Mouse (Mus musculus) megakaryocyte-erythroid progenitor cell, adult 5-6 weeks (primary cell): ENCODE data around the gene Snx32. TPM values are rescaled to one million over a fixed set of nuclear protein-coding genes. Genes with fewer than 3 reads are reported as not detected.
A peak's percentile ranks its signal among the peaks of the same experiment; 100 is the strongest.
"Not testable (repeated sequence)": the region's sequence is repeated elsewhere in the genome, so short reads cannot be mapped to it uniquely, and the experiment has no call there.

Source experiments
- ATAC-seq: replicated peaks from 2 replicates; pipeline ENCODE4 v1.8.0; 2016; ENCODE audit warnings: mild to moderate bottlenecking, inconsistent platforms; ENCODE audit not compliant: severe bottlenecking, poor library complexity, low FRiP score, low TSS enrichment
- total RNA-seq, 2 experiments: library from RNA; stranded (forward) in 1 of 2; stranded (reverse) in 1 of 2; fragments of 200-1000, 215-1000 nt in 1 of 2; fragments of >200 nt in 1 of 2; fragmentation: Nextera tagmentation in 1 of 2; gene quantifications; 2 replicates each; pipeline ENCODE4 v1.2.3; 2014 to 2017

Snx32 gene
- total RNA-seq, 2 experiments from 2014 or later = 4.6 to 6.6 TPM

DNA sequence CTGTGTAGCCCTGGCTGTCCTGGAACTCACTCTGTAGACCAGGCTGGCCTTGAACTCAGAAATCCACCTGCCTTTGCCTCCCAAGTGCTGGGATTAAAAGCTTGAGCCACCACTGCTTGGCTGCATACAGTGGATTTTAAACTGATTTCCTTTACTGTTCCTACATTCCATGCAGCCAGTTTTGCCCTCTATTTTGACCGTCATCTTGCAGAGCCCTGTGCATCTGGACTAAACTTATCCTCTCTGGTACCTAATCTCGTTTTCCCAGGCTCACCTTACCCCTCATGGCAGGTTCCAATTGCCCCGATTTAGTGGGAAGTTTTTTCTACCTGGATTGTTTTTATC, 2.6 kb upstream of the Snx32 start:
- ATAC-seq = no peak

DNA sequence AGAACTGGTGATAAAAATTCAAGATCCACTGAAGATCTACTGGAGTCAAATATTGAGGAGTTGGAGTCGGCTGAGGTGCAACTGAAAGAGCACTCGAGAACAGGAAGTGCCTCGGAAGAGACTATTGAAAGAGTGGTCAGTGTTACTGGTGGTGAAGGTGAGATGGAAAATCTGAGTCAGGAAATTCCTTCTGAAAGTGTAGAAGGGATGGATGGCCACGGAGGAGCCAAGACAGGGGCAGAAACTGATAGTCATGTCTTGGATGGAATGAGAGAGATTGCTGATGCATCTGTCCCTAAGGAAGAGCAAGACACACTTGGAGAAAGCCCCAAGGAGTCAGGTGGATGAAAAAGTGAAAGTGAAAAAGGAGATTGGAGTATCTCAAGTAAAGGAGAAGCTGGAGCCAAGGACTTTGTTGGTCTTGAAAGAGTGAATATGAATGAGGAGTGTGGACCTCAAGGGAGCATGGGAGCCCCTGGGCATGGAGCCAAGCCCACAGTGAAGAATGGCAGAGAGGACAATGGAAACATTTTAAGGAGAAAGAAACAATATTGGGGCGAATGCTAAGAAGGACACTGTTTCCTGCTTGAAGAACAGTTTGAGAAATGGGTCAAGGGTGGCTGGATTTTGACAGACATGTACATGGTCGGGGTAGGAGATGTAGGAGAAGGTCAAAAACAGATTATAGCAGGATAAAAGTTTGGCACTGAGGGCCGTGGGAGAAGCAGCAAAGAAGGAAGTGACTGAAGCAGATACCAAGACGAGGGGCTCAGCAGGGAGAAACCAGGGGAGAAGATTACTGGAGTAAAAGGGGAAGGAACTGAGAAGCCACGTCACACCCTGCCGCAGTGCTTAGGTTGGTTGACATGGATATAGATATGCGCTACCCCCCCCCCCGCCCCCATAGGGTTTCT, 2.0 kb upstream of the Snx32 start:
- no peak for ATAC-seq

DNA sequence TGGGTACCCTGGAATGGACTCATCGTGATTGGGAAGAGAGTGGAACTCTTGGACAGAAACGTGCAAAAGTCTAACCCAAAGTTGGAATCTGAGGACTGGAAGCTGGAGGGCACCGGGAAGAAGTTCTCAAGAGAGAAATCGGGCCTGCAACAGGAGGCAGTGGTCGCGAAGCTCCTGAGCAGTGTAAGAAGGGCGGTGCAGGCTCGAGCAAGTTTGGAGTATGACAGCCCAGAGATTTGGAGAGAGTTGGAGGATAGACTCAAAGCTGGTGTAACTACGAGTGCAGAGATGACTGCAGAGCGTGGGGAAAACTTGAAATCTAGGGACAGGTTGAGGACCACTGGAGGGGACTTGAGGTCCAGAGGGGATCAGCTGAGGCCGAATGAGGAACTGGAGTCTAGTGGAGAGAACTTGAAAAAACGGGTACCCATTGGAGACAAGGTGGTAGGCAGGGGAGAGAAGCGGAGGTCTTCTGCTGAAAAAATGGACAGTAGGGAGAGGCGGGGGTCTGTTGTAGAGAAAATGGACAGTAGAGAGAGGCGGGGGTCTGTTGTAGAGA, 815 bp upstream of the Snx32 start:
- ATAC-seq = no peak

DNA sequence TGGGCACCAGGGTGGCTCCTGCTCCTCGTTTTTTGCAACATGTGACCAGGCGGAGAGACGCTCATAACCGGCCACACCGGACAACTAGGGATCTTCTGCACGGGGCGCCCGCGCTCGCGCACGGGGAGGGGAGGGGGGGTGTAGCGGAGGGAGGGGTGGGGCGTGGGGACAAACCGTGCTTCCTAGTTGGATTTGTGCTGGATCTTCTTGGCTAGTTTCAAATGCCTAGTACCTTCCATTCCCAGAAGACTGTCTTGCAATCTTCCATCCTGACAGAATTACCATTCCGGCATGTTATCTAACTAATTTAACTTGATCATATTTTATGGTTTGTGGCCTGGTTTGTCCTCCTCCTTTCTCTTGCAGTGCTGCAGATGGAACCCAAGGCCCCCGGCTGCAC, 6.7 kb downstream of the Snx32 start, which contains the start of gene 1700020D05Rik:
1700020D05Rik (minus strand) TSS at position 101 of the 400 bp plus-strand sequence.
- no peak for ATAC-seq

DNA sequence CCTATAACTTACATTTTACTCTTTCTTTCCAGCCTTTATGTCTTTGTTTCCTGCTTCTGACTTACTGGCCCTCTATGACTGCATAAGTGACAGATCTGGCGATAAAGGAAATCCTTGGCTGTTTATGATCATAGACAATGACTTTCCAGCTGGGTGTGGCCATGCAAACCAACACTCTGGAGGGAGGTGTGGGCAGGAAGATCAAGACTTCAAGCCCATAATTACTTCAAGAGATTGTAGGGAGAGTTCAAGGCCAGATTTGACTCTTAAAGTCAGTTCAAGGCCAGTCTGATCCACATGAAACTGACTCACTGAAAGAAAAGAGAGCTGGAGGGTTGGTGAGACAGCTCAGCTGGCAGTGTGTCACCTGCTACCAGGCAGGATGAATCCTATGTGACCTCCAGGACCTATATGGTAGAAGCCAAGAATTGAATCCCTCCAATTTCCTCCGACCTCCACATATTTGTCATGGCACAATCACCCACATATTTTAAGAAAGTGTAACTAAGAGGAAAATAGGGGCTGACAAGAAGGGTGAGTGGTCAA, 9.9 kb downstream of the Snx32 start:
- no peak for ATAC-seq

DNA sequence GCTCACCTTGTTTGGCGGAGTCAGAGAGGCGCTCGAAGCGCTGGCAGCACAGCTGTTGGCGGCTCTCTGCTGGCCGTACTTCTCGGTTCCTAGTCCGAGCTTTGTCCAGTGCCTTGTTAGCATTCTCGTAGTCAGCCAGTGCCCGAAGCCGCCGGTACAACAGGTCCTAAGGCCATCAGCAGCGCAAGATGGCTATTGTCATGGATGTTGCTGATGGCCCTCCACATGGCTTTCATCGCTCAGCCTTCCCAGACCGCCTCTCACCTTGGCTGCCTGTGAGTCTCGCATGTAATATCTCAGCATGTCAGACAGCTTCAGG, 14.3 kb downstream of the Snx32 start:
- ATAC-seq = no peak

DNA sequence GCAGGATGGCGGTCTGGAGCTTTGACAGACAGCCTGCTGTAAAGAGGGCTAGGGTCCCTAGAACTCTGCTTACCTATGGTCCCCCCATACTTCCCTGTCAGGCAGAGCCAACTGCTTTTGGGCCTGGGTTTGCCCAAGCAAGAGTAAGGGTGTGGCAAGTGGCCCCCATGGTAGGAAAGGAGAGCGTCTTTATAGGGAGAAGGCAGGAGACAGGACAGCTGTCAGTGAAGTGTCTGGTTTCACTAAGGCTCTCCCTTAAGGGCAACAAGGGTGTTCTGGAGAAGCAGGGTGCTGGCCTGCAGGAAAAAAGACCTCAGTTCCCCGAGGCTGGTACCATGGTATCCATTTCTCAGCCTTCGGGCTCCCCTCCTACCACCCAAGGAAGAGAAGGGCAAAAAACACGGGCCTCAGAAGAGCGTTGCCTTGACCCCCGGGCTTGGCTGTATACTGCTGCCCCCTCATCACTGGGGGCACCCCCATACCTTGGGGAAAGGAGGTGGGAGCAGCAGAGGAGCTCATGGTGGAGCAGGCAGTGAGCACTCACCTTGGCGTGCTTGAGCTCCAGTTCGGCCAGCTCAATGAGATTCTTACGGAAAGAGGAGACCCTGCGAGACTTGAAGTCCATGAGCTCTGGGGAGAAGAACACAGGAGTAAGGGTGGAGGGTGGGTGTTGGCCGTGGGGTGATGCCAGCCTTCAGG, 14.8 kb downstream of the Snx32 start:
- no peak for ATAC-seq

DNA sequence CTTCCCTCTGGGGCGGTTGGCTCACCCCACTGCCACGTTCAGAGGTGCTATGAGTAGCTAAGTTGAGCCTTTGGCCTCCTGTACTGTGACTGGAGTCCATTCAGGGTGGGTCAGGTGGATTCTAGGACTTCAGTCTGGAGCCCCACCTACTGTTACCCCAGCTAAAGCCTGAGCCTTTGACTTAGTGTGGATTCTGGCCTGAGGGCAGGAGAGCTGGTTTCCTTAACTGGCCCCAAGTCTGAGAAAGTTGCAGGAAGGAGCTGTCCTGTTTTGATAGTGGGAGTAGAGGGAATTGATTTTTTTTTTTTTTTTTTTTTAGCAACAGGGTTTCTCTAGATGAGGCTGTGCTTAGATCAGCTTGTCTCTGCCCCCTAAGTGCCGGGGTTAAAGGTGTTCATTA, 16.0 kb downstream of the Snx32 start:
- ATAC-seq = no peak

DNA sequence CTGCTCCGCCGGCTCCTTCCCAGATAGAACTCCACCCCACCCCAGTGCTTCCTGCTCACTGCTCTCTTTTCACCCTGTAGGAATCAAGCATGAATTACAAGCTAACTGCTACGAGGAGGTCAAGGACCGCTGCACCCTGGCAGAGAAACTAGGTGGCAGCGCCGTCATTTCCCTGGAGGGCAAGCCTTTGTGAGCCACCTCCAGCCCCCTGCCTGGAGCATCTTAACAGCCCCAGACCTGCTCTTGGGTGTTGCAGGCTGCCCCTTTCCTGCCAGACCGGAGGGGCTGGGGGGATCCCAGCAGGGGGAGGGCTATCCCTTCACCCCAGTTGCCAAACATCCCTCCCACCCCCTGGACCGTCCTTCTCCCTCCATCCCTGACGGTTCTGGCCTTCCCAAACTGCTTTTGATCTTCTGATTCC, 17.0 kb downstream of the Snx32 start:
- not testable (repeated sequence) for ATAC-seq

DNA sequence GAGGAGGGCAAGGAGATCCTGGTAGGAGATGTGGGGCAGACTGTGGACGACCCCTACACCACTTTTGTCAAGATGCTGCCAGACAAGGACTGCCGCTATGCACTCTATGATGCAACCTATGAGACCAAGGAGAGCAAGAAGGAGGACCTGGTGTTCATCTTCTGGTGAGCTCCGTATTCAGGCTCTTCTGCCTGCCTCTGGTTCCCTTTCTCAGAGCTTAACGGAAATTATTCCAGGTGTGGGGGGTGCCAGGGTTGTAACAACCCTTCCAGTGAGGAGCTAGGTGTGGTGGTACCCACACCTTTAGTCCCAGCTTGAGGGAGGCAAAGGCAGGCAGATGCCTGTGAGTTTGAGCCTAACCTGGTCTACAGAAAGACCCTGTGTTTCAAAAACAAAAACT, 17.7 kb downstream of the Snx32 start:
- ATAC-seq = no peak

DNA sequence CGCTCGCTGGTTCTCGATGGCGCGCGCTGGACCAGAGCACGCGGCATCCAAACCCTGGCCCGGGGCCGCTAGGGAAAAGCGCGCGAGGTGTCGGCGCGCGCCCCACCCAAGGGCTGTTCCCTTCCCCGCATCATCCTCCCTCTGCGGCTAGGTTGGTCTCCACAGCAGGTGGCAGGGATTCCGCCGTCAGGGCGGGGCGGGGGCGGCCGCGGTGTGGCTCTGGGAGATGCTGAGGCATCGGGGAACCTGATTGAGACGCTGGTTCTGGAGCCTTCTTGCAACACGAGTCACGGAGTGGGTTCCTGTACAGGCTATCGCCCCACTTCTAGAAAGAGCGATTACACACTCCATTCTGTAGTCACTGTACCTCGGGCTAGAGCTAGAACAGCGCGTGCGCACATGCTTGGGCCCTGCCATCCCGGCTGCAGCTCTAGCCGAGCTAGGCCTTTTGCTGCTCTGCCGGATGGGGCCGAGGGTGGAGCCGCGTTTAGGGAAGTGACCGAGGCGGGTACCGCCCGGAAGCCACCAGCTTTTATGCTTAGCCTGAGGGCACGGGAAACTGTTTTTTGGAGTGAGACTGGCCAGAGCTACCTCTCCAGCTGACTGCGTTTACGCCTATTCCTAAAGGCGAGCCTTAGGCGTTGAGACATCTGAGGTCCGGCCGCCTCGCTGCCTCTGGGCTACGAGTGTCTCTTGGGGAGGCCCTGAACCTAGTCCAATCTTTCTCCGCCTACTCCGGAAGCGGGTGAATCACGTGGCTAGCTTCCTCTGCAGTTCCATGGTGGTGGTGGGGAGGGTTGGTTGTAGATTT, 19.2 kb downstream of the Snx32 start:
- peak; percentile 27 for ATAC-seq

DNA sequence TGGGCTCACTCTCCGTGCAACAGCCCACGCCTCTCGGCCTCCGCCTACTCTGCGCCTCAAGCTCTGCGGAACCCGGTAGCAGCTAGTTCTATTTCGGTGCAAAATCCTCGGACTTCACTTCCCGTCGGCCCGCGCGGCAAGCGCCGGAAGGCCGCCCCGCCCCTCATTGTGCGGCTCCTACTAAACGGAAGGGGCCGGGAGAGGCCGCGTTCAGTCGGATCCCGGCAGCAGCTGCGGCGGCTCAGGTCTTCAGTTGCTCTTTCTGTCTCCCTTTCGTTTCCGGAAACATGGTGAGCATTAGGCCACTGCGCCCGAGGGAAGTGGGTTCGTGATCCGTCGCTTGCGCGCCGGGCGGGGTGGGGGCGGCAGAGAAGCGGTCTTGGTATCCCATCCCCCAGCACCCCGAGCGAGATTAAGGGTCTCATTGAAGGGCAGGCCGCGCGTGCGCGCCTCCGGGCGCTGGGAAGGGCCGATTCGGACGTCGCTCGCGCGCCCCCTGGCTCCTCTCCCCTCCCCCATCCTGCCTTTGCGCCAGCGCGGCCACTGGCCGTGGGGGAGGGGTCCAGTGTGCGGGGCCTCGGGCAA, 19.9 kb downstream of the Snx32 start, which contains the start of gene Cfl1:
Cfl1 (plus strand) TSS at position 143 of the 585 bp plus-strand sequence.
- peak; percentile 51 for ATAC-seq

DNA sequence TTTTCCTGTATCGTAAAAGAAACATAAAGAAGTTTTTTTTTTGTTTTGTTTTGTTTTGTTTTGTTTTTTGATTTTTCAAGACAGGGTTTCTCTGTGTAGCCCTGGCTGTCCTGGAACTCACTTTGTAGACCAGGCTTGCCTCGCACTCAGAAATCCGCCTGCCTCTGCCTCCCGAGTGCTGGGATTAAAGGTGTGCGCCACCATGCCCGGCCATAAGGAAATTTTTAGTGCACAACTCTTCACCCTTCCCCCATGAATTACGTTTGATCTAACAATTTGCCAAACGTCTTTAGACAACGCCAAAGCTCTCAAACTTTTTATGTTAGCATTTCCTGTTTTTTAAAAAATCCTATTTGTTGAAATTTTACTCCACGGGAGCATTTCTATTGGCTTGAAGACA, 20.6 kb downstream of the Snx32 start:
- not testable (repeated sequence) for ATAC-seq

DNA sequence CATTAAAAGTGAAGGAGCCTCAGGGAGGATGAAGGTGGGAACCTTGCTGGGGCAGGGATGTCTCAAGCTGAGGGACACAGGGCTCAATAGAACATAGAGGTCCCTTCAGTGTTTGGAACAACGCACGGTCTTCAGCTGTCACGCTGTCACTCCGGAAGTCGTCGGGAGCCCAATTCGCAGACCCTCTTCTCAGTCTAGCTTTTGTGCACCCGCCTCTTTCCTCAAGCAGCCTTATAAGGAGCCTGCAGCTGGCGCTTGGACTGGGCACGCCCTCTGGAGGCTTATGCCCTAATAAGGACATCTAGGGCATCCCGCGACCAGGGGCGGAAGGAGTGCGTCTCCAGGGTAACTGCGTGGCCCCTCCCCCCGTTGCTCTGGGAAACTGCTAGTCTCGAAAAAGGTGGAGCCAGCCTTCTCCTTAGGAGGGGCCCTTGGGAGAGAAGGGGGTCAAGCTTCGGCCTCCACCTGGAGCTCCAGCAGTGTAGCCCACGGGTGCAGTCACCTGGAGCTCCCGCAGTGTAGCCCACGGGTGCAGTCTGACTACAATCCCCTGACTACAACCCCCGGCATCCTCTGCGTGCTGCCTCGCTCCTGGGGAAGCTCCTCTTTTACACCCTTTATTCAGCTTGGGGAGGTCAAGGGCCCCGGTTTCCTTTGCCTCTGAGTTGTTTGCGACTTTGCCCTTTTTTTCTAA, 21.3 kb downstream of the Snx32 start:
- ATAC-seq = peak; percentile 67

DNA sequence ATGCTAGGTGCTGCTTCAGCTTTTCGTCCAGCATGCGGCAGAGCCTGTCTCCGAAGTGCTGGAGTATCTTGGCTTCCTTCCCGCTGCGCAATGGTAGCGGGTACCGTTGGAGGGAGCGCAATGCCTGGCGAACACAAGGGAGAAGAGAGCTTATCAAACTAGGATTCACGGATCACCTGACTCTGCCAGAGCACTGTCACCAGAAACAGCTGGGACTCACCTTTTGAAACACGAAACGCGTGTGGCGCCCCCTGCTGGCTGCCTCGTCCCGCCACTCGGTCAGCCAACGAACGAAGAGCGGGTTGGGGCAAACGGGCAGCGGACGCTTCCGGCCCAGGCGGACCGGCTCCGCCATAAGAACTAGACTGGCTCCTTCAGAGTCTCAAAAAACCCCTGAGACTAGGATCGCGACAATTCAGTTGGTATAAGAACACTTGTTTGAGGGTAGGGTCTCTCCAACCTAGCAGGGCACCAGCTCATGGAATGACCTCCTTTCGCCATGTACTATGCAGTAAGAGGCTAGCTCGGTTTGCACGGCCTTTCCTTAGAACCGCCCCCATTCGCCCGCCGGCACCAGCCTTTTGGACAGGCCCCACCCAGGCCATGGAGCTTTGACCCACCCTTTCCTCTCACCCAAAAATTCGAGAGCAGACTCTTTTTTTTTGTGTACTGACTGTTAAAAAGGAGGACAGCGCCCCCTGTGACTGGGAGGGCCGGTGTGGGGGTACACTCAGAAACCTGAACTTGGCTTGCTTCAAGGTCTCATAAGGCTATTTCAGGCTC, 22.4 kb downstream of the Snx32 start, which contains the start of gene Mus81:
Mus81 (minus strand) TSS at position 635 of the 783 bp plus-strand sequence.
- ATAC-seq = peak; percentile 46

DNA sequence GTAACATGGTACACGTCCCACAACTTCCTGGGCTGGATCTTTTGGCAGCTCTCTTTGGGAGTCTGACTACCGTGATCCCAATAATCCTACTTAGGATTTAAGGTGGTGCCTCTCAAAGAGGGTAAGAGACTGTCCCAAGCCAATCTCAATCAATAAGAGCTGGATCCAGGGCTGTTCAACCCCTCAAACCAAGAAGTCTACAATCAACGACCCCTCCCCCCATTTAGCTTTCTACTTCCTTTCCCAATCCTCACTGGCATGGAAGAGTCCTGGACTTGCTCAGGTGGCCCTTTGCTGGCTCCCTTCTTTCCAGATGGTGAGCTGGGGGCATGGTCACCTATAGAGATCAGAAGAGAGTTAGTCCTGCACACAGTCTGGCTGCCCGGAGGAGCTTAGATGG, 23.6 kb downstream of the Snx32 start:
- ATAC-seq = no peak

DNA sequence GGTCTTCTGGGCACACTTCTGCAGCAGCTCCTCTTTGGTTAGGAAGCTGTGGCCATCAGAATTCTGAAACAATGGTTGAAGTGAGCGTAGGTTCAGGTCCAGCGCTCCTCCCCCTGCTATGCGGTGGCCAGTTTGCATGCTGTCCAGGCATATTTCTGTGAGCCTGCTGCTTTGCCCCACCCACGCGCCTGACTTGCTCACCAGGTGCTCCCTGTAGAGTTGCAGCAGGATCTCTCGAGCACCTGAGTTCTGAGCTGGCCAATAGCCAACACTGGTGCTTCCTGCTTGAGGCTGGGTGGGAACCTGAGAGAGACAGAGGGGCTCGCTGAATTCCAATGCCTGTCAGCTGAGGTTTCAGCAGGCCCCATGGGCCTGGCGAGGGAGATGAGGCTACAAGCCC, 24.1 kb downstream of the Snx32 start:
- ATAC-seq = no peak

DNA sequence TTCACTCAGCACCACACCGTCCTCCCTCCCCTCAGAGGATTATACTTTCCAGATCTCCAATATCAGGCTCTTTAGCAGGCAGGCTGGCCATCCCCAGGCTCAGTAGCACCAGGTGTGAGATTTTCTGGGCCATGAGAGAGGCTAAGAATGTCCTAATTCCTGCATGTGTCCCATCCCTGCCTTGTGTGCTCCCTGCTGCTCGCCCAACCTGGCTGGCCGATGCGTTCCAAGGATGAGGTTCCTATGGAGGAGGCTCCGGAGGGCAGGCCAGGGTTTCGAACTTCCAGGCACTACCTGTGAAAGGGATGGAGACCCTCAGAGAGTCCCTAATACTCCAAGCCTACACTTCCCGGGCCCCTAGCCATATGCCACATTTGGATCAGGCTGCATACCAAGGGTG, 24.5 kb downstream of the Snx32 start:
- ATAC-seq = no peak
